Mouse (Mus musculus): ENCODE results near the gene H13. TPM values are rescaled to one million over a fixed set of nuclear protein-coding genes. Genes with fewer than 3 reads are reported as not detected.

H13 gene
- total RNA-seq (2021), result 10 to 100 TPM; 32.6 to 37.3 TPM
- long read RNA-seq, experiment 1, full-length matches to known transcripts, result 81 of 93 reads
- long read RNA-seq, experiment 1, partial matches to known transcripts, result 3 of 93 reads
- long read RNA-seq, experiment 1, other reads (novel, unspliced or antisense), result 9 of 93 reads
- long read RNA-seq, experiment 2, full-length matches to known transcripts, result 77 of 90 reads
- long read RNA-seq, experiment 2, partial matches to known transcripts, result 9 of 90 reads
- long read RNA-seq, experiment 2, other reads (novel, unspliced or antisense), result 4 of 90 reads

- intact Hi-C loops (cut with DNase I), result no loop called here
- peak; percentile 100 for TF ChIP-seq CTCF (IDR thresholded peaks at IDR 0.05)
- H3K4me3 ChIP-seq, result peak within 1 kb of the TSS; percentile 99
- peak; percentile 94 for DNase-seq
- H3K27ac ChIP-seq, result peak within 1 kb of the TSS; percentile 97
Observed at GRCm38 (mm10) chr2:152669256-152669638, at the start of gene H13. Gene H13 (plus strand): TSS chr2:152669461.

GRCm38 (mm10) chr2:152620367-152621134, 48.7 kb upstream of the H13 start:
- peak overlapping the region; percentile 66 for H3K27ac ChIP-seq
- intact Hi-C loops (cut with DNase I), result no loop called here
- DNase-seq, result peak; percentile 50
- H3K4me3 ChIP-seq, result no peak overlapping the region
- no peak for TF ChIP-seq CTCF (IDR thresholded peaks at IDR 0.05)

- TF ChIP-seq CTCF (IDR thresholded peaks at IDR 0.05), result no peak
- Histone ChIP-seq H3K27ac (no peak overlapping the region), H3K4me3 (no peak overlapping the region)
- intact Hi-C loops (cut with DNase I), result no loop called here
- no peak for DNase-seq
Observed at GRCm38 (mm10) chr2:152622151-152622550, 47.1 kb upstream of the H13 start.

GRCm38 (mm10) chr2:152622953-152623352, 46.3 kb upstream of the H13 start, which contains the start of gene Defb25:
Gene Defb25 (minus strand): TSS chr2:152623053.
- DNase-seq, result no peak
- no peak within 1 kb of the TSS for H3K27ac ChIP-seq
- H3K4me3 ChIP-seq, result no peak within 1 kb of the TSS
- intact Hi-C loops (cut with DNase I), result no loop called here
- no peak for TF ChIP-seq CTCF (IDR thresholded peaks at IDR 0.05)

- no peak overlapping the region for H3K4me3 ChIP-seq
- DNase-seq, result no peak
- no peak overlapping the region for H3K27ac ChIP-seq
- TF ChIP-seq CTCF (IDR thresholded peaks at IDR 0.05), result no peak
- intact Hi-C loops (cut with DNase I), result no loop called here
Observed at GRCm38 (mm10) chr2:152624566-152624965, 44.7 kb upstream of the H13 start.

GRCm38 (mm10) chr2:152625256-152625655, 44.0 kb upstream of the H13 start:
- TF ChIP-seq CTCF (IDR thresholded peaks at IDR 0.05), result no peak
- intact Hi-C loops (cut with DNase I), result no loop called here
- peak overlapping the region; percentile 87; the same call in 1 of the 2 replicates for H3K27ac ChIP-seq
- no peak for DNase-seq
- no peak overlapping the region for H3K4me3 ChIP-seq

- Histone ChIP-seq H3K27ac (peak within 1 kb of the TSS; percentile 87), H3K4me3 (peak within 1 kb of the TSS; percentile 74)
- intact Hi-C loops (cut with DNase I), result no loop called here
- DNase-seq, result peak; percentile 68
- TF ChIP-seq CTCF (IDR thresholded peaks at IDR 0.05), result no peak
Observed at GRCm38 (mm10) chr2:152626774-152627591, 42.3 kb upstream of the H13 start, which contains the start of gene Rem1. Gene Rem1 (plus strand): TSS chr2:152626951.

GRCm38 (mm10) chr2:152628066-152628465, 41.2 kb upstream of the H13 start:
- Histone ChIP-seq H3K4me3 (peak overlapping the region; percentile 74), H3K27ac (peak overlapping the region; percentile 87)
- DNase-seq, result no peak
- TF ChIP-seq CTCF (IDR thresholded peaks at IDR 0.05), result no peak
- intact Hi-C loops (cut with DNase I), result no loop called here

- no peak for TF ChIP-seq CTCF (IDR thresholded peaks at IDR 0.05)
- H3K27ac ChIP-seq, result peak overlapping the region; percentile 87
- no peak for DNase-seq
- peak overlapping the region; percentile 74 for H3K4me3 ChIP-seq
- intact Hi-C loops (cut with DNase I), result no loop called here
Observed at GRCm38 (mm10) chr2:152629239-152629638, 40.0 kb upstream of the H13 start.

- TF ChIP-seq CTCF (IDR thresholded peaks at IDR 0.05), result no peak
- no peak for DNase-seq
- H3K4me3 ChIP-seq, result peak overlapping the region; percentile 74
- H3K27ac ChIP-seq, result peak overlapping the region; percentile 87
- intact Hi-C loops (cut with DNase I), result no loop called here
Observed at GRCm38 (mm10) chr2:152629904-152630303, 39.4 kb upstream of the H13 start.

GRCm38 (mm10) chr2:152633334-152633733, 35.9 kb upstream of the H13 start:
- intact Hi-C loops (cut with DNase I), result no loop called here
- DNase-seq, result no peak
- peak overlapping the region; percentile 24 for H3K4me3 ChIP-seq
- no peak for TF ChIP-seq CTCF (IDR thresholded peaks at IDR 0.05)
- H3K27ac ChIP-seq, result peak overlapping the region; percentile 52

GRCm38 (mm10) chr2:152634311-152634710, 35.0 kb upstream of the H13 start:
- DNase-seq, result no peak
- intact Hi-C loops (cut with DNase I), result no loop called here
- H3K4me3 ChIP-seq, result no peak overlapping the region
- peak overlapping the region; percentile 84; the same call in 1 of the 2 replicates for H3K27ac ChIP-seq
- TF ChIP-seq CTCF (IDR thresholded peaks at IDR 0.05), result no peak
